In genomic region chr17:83253051-83253649, GRCm38 (mm10) we compare ENCODE assay signal across 8 mouse cellular contexts. TPM values are rescaled to one million over a fixed set of nuclear protein-coding genes. Genes with fewer than 3 reads are reported as not detected.
DNase-seq lines count a peak whose midpoint lies in the region; ATAC-seq lines count a peak whose summit lies in the region.

No protein-coding gene starts in this region.

- no peak overlapping the region for H3K4me3 ChIP-seq in stomach, embryonic 14.5 days (ENCODE audit: low read depth, low read length)

- no peaks in the 10 kb centered on the region for H3K27me3 ChIP-seq in stomach, embryonic 14.5 days (ENCODE audit: control insufficient read depth, insufficient read depth, low read length)

- H3K36me3 ChIP-seq in stomach, embryonic 14.5 days (ENCODE audit: control insufficient read depth, insufficient read depth, low read length): no peaks in the 10 kb centered on the region

- no peak overlapping the region for H3K4me2 ChIP-seq in stomach, embryonic 14.5 days (replicated peaks; ENCODE audit: low read depth, low read length)

- 27% methylated on average over 12 of the region's 12 CpGs for WGBS in stomach, embryonic 14.5 days

- H3K4me1 ChIP-seq in stomach, embryonic 14.5 days (ENCODE audit: control insufficient read depth, insufficient read depth, low read length): peaks cover 10% of the 10 kb centered on the region; the same call in 1 of the 2 replicates

- H3K9ac ChIP-seq in stomach, embryonic 14.5 days (replicated peaks; ENCODE audit: low read depth, low read length): no peak overlapping the region

- H3K9me3 ChIP-seq in stomach, embryonic 14.5 days (ENCODE audit: control insufficient read depth, low read depth, low read length): no peaks in the 10 kb centered on the region

- ATAC-seq in megakaryocyte progenitor cell, adult 5-6 weeks (replicated peaks; ENCODE audit: poor library complexity): peak; percentile 94
- ATAC-seq in stomach, embryonic 14.5 days (ENCODE audit: insufficient number of reproducible peaks, insufficient read depth, low FRiP score, low read depth): 0 out of 2 replicates have a peak, but pooled peaks have one; percentile 37

- no peak overlapping the region for H3K27ac ChIP-seq in stomach, embryonic 14.5 days (ENCODE audit: low read length)

- DNase-seq in adrenal gland, postnatal 10 days: peak; percentile 69
- DNase-seq in adrenal gland, postnatal 4 days (ENCODE audit: low spot score in 2 of 2): no peak
- peak; percentile 54 for DNase-seq in CD4-positive helper T cell, adult 2 months (ENCODE audit: low read depth, low spot score)
- peak; percentile 40 for DNase-seq in cerebellum, adult 8-10 months
- peak; percentile 63 to 73 for DNase-seq in heart, postnatal 10 days
- DNase-seq in kidney, postnatal 14 days: peak; percentile 67

- intact Hi-C loops in heart, postnatal 10 days (cut with DNase I): loop anchor here (5.0 kb wide), 1 partner anchor 226 kb away; no protein-coding TSS in a partner anchor

RNA-seq across cellular contexts. Expression of gene Pkdcc, which starts 38.1 kb away (rescaled TPM):
- total RNA-seq in adrenal gland, postnatal 10 days (2021): 100 to 1,000 TPM in 1 of 2 experiments, 10 to 100 TPM in 1; 95.0 to 101 TPM
- 100 to 1,000 TPM; 165 to 175 TPM for total RNA-seq in adrenal gland, postnatal 4 days (2021)
- 10 to 100 TPM; 46.5 to 50.4 TPM for total RNA-seq in heart, postnatal 10 days (2021)
- 0.24 and 0.52 TPM in 2 replicates for total RNA-seq in megakaryocyte progenitor cell, adult 5-6 weeks (2015)
- total RNA-seq in megakaryocyte progenitor cell, adult 5-6 weeks (2017): 1.0 and 1.1 TPM in 2 replicates
- 28.4 and 28.9 TPM in 2 replicates for polyA plus RNA-seq in stomach, embryonic 14.5 days (2014; fragmentation: Nextera tagmentation; extraction: Ambion mirVana)

Comparison
In these comparisons a context has a peak if more than half of its experiments do, and no peak if none do; other contexts are left out.
1. DNase-seq: peak in adrenal gland, postnatal 10 days (single experiment), CD4-positive helper T cell, adult 2 months (single experiment), cerebellum, adult 8-10 months (single experiment), heart, postnatal 10 days (2 of 2) and kidney, postnatal 14 days (single experiment); none in adrenal gland, postnatal 4 days (0 of 2).
2. RNA of gene Pkdcc, which starts 38.1 kb away (total RNA-seq): 165 to 175 TPM in adrenal gland, postnatal 4 days, 95.0 to 101 TPM in adrenal gland, postnatal 10 days and 46.5 to 50.4 TPM in heart, postnatal 10 days; 0.24 to 1.1 TPM in megakaryocyte progenitor cell, adult 5-6 weeks; every median in the first group is over 10 times any median in the second.